Mouse (Mus musculus) spleen, adult 2 months (tissue): ENCODE data around the gene Sec23ip. TPM values are rescaled to one million over a fixed set of nuclear protein-coding genes. Genes with fewer than 3 reads are reported as not detected.
"Not testable (repeated sequence)": the region's sequence is repeated elsewhere in the genome, so short reads cannot be mapped to it uniquely, and the experiment has no call there.

ENCODE experiments used
- DNase-seq, 2 experiments: peaks; one replicate each; pipeline versions ENCODE4 v3.0.0 to v3.0.0-alpha.2; 2012 to 2021; ENCODE audit warnings: low spot score in 2 of 2, low read depth in 1 of 2
- H3K27ac ChIP-seq: fragments of 200-500 bp; 2 replicates; pipeline ENCODE4 v1.5.1; 2012; ENCODE audit warnings: low read length, inconsistent platforms; ENCODE audit not compliant: insufficient read depth
- H3K27me3 ChIP-seq: fragments of 200-500 bp; 2 replicates; pipeline ENCODE4 v1.6.1; 2012; ENCODE audit warnings: mild to moderate bottlenecking, moderate library complexity, low read length, inconsistent platforms; ENCODE audit not compliant: control insufficient read depth, insufficient read depth
- H3K36me3 ChIP-seq: fragments of 200-500 bp; 2 replicates; pipeline ENCODE4 v1.6.1; 2012; ENCODE audit warnings: mild to moderate bottlenecking, low read length, inconsistent platforms; ENCODE audit not compliant: control insufficient read depth, insufficient read depth
- H3K4me1 ChIP-seq: fragments of 200-500 bp; 2 replicates; pipeline ENCODE4 v1.6.1; 2011; ENCODE audit warnings: inconsistent platforms; ENCODE audit not compliant: control insufficient read depth, insufficient read depth, insufficient read length
- H3K4me3 ChIP-seq: fragments of 200-500 bp; 2 replicates; pipeline ENCODE4 v1.5.1; 2011; ENCODE audit warnings: mild to moderate bottlenecking, inconsistent platforms; ENCODE audit not compliant: insufficient read depth, insufficient read length; ENCODE audit errors: extremely low read depth
- CTCF ChIP-seq: fragments of 200-500 bp; IDR thresholded peaks from 2 replicates; pipeline ENCODE4 v1.5.1; 2011; ENCODE audit warnings: mild to moderate bottlenecking, inconsistent platforms; ENCODE audit not compliant: insufficient read depth, insufficient read length, insufficient replicate concordance; ENCODE audit errors: extremely low read depth
- POLR2A ChIP-seq: fragments of 200-500 bp; IDR thresholded peaks from 2 replicates; pipeline ENCODE4 v1.6.1; 2011; ENCODE audit warnings: low read depth, low read length, inconsistent platforms
- WGBS: fragments of 180-500 bp; shearing (Covaris S2); methylation state at CpG from one replicate; pipeline ENCODE4 v1.1.7; 2018; 5-methylcytosine and 5-hydroxymethylcytosine counted together
- polyA plus RNA-seq: library from polyadenylated mRNA; depleted of rRNA; stranded (reverse); fragments of >200 nt; gene quantifications from 2 replicates; pipeline ENCODE4 v1.2.3, GENCODE M21; 2012; rRNA removed

Sec23ip gene
- 26.5 and 35.6 TPM in 2 replicates for polyA plus RNA-seq

DNA sequence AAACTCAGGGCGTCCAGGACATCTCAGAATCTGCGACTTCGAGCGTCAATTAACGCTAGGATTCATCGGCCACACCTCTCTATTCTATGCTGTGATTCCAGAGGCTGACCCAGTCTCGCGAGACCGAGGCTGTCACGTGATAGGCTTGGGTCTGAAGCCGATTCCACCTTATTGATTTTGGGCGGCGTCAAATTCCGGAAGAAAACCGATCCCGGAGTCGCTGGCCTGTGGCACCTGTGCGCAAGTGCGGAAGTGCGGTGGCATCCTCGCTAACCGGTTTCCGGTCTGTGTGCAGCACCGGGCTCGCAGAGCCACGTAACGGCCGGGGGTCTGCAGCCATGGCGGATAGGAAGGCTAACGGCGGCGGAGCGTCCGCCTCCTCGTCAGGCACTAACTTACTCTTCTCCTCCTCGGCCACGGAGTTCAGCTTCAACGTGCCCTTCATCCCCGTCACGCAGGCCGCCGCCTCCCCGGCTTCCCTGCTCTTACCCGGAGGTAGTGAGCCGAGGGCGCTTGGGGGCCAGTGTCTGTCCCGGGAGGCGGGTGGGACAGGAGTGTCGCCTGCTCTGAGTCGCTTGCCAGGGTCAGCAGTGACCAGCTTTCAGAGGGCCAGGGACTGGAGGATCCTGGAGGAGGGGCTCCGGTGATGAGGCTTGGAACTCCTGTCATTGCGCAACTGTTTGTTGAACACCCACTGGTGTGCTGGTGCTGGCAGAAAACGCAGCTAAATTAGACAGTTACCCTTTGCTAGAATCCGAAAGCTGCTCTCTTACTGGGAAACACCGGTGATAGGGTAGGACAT lies at the start of gene Sec23ip:
Gene Sec23ip (plus strand): TSS at position 260 of the 802 bp plus-strand sequence.
- DNase-seq, result peak; percentile 97 to 99
- H3K36me3 ChIP-seq, result no peaks in the 10 kb centered on the region
- no peaks in the 10 kb centered on the region for H3K27me3 ChIP-seq
- H3K27ac ChIP-seq, result peak within 1 kb of the TSS; percentile 61
- TF ChIP-seq POLR2A (peak; percentile 89), CTCF (no peak)
- H3K4me3 ChIP-seq, result peak within 1 kb of the TSS; percentile 93
- peaks cover 8% of the 10 kb centered on the region; the same call in 1 of the 2 replicates for H3K4me1 ChIP-seq
- WGBS, result under 1% methylated on average over 55 of the region's 55 CpGs

DNA sequence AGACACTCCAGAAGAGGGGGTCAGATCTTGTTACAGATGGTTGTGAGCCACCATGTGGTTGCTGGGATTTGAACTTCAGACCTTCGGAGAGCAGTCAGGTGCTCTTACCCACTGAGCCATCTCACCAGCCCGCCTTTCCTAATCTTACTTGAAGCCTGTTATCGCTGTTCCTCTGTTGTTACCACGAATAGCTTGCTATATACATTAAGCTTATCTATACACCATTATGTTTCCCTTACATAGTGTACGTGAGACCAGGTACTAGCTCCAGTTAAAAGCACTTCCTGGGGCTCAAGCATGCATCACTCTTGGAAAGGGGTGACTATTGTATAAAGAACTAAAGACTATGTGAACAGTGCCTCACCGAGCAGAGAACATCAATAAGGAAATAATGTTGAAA lies 44.8 kb upstream of the Sec23ip start:
- H3K4me1 ChIP-seq, DNase-seq, H3K27ac ChIP-seq, H3K27me3 ChIP-seq, H3K4me3 ChIP-seq: not testable (repeated sequence)
- WGBS, result 87% methylated on average over 6 of the region's 6 CpGs
- H3K36me3 ChIP-seq, result peaks cover 63% of the 10 kb centered on the region

GRCm38 (mm10) chr7:128705735-128706134 lies 39.0 kb upstream of the Sec23ip start:
- 26% methylated on average over 4 of the region's 4 CpGs for WGBS
- H3K36me3 ChIP-seq, result peaks cover 56% of the 10 kb centered on the region

DNA sequence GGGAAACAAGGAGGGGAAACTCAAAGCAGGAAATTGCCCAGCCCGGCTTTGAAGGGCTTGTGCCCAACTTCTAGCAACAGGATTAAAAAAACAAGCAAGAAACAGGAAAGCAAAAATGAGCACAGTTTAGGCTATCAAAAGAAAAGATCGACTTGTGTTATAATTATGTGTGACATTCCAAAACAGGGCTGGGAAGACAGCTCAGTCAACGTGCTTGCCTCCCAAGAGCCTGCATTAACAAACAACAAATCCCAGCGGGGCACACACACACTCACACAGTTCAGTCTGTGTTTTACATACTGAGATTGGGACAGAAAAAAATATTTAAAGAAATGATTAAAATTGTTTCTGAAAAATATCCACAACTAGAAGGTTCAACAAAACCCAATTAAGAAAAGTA lies 26.8 kb upstream of the Sec23ip start:
- WGBS, result 82% methylated on average over 4 of the region's 4 CpGs
- no peaks in the 10 kb centered on the region for H3K27me3 ChIP-seq
- H3K4me3 ChIP-seq, result no peak overlapping the region
- H3K4me1 ChIP-seq, result no peaks in the 10 kb centered on the region
- H3K36me3 ChIP-seq, result peaks cover 44% of the 10 kb centered on the region
- no peak for TF ChIP-seq CTCF
- TF ChIP-seq POLR2A, result no peak
- no peak overlapping the region for H3K27ac ChIP-seq
- no peak for DNase-seq

More at GRCm38 (mm10) chr7:128705735-128706134, 39.0 kb upstream of the Sec23ip start:
- no peak for TF ChIP-seq POLR2A
- TF ChIP-seq CTCF, result peak; percentile 96; the same call in 1 of the 2 replicates
- Histone ChIP-seq H3K27ac (no peak overlapping the region), H3K4me1 (no peaks in the 10 kb centered on the region), H3K4me3 (no peak overlapping the region), H3K27me3 (no peaks in the 10 kb centered on the region)
- peak in 1 of 2 experiments; percentile 57 for DNase-seq

- H3K27me3 ChIP-seq, result no peaks in the 10 kb centered on the region
- TF ChIP-seq POLR2A (no peak), CTCF (no peak)
- H3K27ac ChIP-seq, result no peak overlapping the region
- DNase-seq, result peak; percentile 49 to 57
- 22% methylated on average over 4 of the region's 4 CpGs for WGBS
- H3K36me3 ChIP-seq, result peaks cover 16% of the 10 kb centered on the region
- H3K4me3 ChIP-seq, result no peak overlapping the region
- H3K4me1 ChIP-seq, result peaks cover 11% of the 10 kb centered on the region; the same call in 1 of the 2 replicates
Observed at GRCm38 (mm10) chr7:128724761-128725160, 20.0 kb upstream of the Sec23ip start.

- Histone ChIP-seq H3K36me3 (peaks cover 14% of the 10 kb centered on the region), H3K27ac (no peak overlapping the region), H3K27me3 (no peaks in the 10 kb centered on the region), H3K4me3 (no peak overlapping the region), H3K4me1 (peaks cover 11% of the 10 kb centered on the region; the same call in 1 of the 2 replicates)
- TF ChIP-seq POLR2A (no peak), CTCF (no peak)
- no peak for DNase-seq
- WGBS, result 86% methylated on average over 9 of the region's 9 CpGs
Observed at GRCm38 (mm10) chr7:128725189-128725588, 19.6 kb upstream of the Sec23ip start.

DNA sequence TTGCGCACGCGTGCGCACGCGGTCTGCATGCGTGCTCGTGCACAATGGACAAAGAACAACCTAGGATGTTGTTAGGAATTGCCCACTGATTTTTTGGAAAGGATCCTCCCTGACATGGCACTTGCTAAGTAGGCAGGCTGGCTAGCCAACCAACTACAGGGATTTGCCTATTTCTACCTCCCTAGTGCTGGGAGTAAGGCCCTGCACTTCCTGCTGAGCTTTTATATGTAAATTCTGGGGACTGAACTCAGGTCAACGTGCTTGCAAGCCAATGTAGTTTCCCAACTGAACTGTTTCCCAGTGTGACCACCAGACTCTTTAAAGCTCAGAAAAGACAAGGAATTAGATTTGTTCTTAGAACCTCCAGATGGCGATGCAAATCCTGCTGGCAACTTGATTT lies 17.7 kb upstream of the Sec23ip start:
- Histone ChIP-seq H3K4me1 (peaks cover 11% of the 10 kb centered on the region; the same call in 1 of the 2 replicates), H3K4me3 (no peak overlapping the region), H3K27me3 (no peaks in the 10 kb centered on the region), H3K27ac (no peak overlapping the region), H3K36me3 (peaks cover 7% of the 10 kb centered on the region)
- WGBS, result 93% methylated on average over 10 of the region's 10 CpGs
- TF ChIP-seq CTCF (no peak), POLR2A (no peak)
- no peak for DNase-seq
